Mouse (Mus musculus) erythroblast, embryonic 14.5 days (primary cell): ENCODE results near the gene Cggbp1. TPM values are rescaled to one million over a fixed set of nuclear protein-coding genes. Genes with fewer than 3 reads are reported as not detected.
A peak's percentile ranks its signal among the peaks of the same experiment; 100 is the strongest.
"Not testable (repeated sequence)": the region's sequence is repeated elsewhere in the genome, so short reads cannot be mapped to it uniquely, and the experiment has no call there.

Experiments used
- H3K27me3 ChIP-seq: 2 replicates; pipeline ENCODE4 v1.6.1; 2012; ENCODE audit warnings: inconsistent platforms; ENCODE audit not compliant: control insufficient read depth
- H3K36me3 ChIP-seq: 2 replicates; pipeline ENCODE4 v1.6.1; 2012; ENCODE audit warnings: mild to moderate bottlenecking, inconsistent platforms; ENCODE audit not compliant: control insufficient read depth
- H3K4me1 ChIP-seq: 2 replicates; pipeline ENCODE4 v1.6.1; 2012; ENCODE audit warnings: inconsistent platforms; ENCODE audit not compliant: control insufficient read depth
- H3K4me3 ChIP-seq: replicated peaks from 2 replicates; pipeline ENCODE3; 2012; ENCODE audit warnings: moderate library complexity, mild to moderate bottlenecking, inconsistent platforms
- H3K9me3 ChIP-seq: 2 replicates; pipeline ENCODE4 v1.6.1; 2012; ENCODE audit warnings: low read length, inconsistent platforms, mixed read lengths; ENCODE audit not compliant: control insufficient read depth
- GATA1 ChIP-seq: IDR thresholded peaks from 2 replicates; pipeline ENCODE4 v1.6.1; 2012; ENCODE audit warnings: low read length, inconsistent platforms, mixed read lengths
- TAL1 ChIP-seq: IDR thresholded peaks from 3 replicates; pipeline ENCODE4 v1.6.1; 2012; ENCODE audit warnings: low read length, inconsistent platforms, mixed read lengths
- polyA plus RNA-seq: library from polyadenylated mRNA; stranded (reverse); fragments of >175 nt; gene quantifications from 2 replicates; pipeline ENCODE4 v1.2.3, GENCODE M21; 2012

Gene Cggbp1
- polyA plus RNA-seq, 1 experiment = 1.5 TPM

- Histone ChIP-seq H3K27me3 (no peaks in the 10 kb centered on the region), H3K4me3 (no peak overlapping the region), H3K36me3 (no peaks in the 10 kb centered on the region), H3K4me1 (peaks cover 29% of the 10 kb centered on the region), H3K9me3 (no peaks in the 10 kb centered on the region)
- TF ChIP-seq GATA1 (no peak), TAL1 (peak; percentile 42; the same call in 1 of the 3 replicates)
These were observed 10.1 kb upstream of the Cggbp1 start for GRCm38 (mm10) chr16:64841481-64842373.

GRCm38 (mm10) chr16:64842374-64842729 is 9.4 kb upstream of the Cggbp1 start:
- H3K9me3 ChIP-seq = no peaks in the 10 kb centered on the region
- H3K27me3 ChIP-seq = no peaks in the 10 kb centered on the region
- peaks cover 30% of the 10 kb centered on the region for H3K4me1 ChIP-seq
- no peak overlapping the region for H3K4me3 ChIP-seq
- no peaks in the 10 kb centered on the region for H3K36me3 ChIP-seq
- TF ChIP-seq TAL1 = no peak
- no peak for TF ChIP-seq GATA1

DNA sequence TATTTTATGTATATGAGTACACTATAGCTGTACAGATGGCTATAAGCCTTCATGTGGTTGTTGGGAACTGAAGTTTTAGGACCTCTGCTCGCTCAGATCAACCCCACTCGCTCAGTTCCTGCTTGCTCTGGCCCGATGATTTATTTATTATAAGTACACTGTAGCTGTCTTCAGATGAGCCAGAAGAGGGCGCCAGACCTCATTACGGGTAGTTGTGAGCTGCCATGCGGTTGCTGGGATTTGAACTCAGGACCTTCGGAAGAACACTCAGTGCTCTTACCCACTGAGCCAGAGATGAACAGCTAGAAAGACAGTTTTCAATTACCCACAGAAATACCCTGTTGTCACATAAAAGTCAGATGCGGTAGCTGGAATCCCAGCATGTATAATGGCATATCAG is 5.8 kb upstream of the Cggbp1 start:
- Histone ChIP-seq H3K36me3 (no peaks in the 10 kb centered on the region), H3K4me1 (peaks cover 33% of the 10 kb centered on the region), H3K9me3 (no peaks in the 10 kb centered on the region), H3K4me3 (no peak overlapping the region), H3K27me3 (no peaks in the 10 kb centered on the region)
- no peak for TF ChIP-seq TAL1

DNA sequence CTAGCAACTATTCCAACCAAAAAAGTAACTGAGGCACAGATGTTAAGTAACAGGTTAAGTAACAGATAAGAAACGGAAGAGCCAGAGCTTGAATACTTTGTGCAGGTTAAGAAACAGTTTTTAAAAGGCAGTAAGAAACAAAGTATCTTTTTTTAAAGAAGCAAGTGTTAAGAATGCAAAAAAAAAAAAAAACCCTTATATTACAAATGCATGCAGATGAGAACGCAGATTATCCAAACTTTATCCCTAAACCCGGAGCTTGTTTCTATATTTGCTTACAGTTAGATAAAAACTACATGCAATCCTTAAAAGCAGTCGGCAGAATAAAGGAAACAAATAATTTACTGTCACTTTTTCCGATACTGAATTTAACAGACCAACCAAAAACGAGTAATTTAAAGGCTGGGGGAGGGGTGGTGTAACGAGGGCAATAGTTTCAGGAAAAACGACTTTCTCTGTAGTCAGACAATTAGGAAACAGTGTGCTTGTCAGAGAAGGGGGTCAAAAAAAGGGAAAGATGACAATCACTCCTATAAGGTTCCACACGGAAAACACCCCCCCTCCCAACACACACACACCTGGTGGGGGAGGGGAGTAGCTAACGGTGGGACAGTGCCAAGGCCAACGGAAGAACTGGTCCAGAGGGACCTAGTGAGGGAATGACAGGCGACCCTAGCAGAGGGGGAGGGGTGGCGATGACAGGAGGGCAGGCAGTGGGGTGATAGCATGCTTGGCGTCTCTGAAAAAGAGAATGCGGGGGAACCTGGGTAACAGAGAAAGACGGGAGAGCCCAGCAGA is 1.3 kb upstream of the Cggbp1 start:
- H3K4me3 ChIP-seq = peak overlapping the region; percentile 97
- no peaks in the 10 kb centered on the region for H3K27me3 ChIP-seq
- peaks cover 28% of the 10 kb centered on the region for H3K4me1 ChIP-seq
- TF ChIP-seq TAL1 = no peak
- no peak for TF ChIP-seq GATA1
- H3K36me3 ChIP-seq = peaks cover 22% of the 10 kb centered on the region
- no peaks in the 10 kb centered on the region for H3K9me3 ChIP-seq

DNA sequence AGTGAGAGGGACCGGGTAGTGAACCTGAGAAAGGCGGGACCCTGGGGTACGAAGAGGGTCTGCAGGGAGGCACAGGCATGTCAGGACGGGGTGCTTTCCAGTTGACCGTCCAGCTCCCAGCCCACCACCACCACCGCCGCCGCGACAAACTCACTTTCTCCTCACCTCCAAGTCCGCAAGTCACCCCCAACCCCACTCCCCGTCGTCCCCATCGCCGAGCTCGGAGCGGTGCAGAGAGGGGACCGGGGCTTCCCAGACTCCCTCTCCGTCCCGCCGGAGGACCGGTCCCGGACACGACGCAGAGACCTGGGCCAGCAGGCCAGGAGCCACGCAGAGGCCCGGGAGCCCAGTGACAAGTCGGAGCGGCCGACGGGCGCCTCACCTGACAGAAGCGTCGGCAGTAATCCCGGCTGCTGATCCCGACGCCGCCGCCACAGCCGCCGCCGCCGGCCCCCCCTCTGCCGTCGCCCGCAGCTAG is 672 bp upstream of the Cggbp1 start:
- peak overlapping the region; percentile 97 for H3K4me3 ChIP-seq
- peaks cover 29% of the 10 kb centered on the region for H3K36me3 ChIP-seq
- H3K27me3 ChIP-seq = no peaks in the 10 kb centered on the region
- no peaks in the 10 kb centered on the region for H3K9me3 ChIP-seq
- TF ChIP-seq GATA1 (no peak), TAL1 (no peak)
- peaks cover 30% of the 10 kb centered on the region for H3K4me1 ChIP-seq

- no peak for TF ChIP-seq TAL1
- no peak for TF ChIP-seq GATA1
These were observed 660 bp downstream of the Cggbp1 start for GRCm38 (mm10) chr16:64852441-64852871.

DNA sequence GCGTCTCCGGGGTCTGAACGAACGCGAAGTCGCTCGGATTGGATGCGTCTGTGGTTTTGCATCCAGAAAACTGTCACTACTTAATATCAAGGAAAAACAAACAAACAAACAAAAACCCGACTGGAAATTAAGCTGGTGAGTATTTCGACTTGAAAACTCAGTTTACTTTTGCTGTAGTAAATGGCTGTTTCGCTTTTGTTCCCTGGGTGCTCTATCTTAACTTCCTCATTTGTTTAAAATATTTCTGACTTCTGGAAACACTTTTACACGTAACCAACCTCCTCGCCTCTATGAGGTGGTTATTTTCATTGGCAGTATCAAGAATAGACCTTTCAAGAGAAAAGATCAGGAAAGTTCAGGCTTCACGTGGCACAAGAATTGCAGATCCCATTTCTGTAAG is 1.1 kb downstream of the Cggbp1 start:
- peaks cover 46% of the 10 kb centered on the region for H3K36me3 ChIP-seq
- TF ChIP-seq TAL1 (no peak), GATA1 (no peak)
- H3K4me1 ChIP-seq = peaks cover 28% of the 10 kb centered on the region
- H3K9me3 ChIP-seq = no peaks in the 10 kb centered on the region
- H3K27me3 ChIP-seq = no peaks in the 10 kb centered on the region
- H3K4me3 ChIP-seq = peak overlapping the region; percentile 97

More at GRCm38 (mm10) chr16:64852441-64852871, 660 bp downstream of the Cggbp1 start:
- Histone ChIP-seq H3K36me3 (peaks cover 42% of the 10 kb centered on the region), H3K9me3 (no peaks in the 10 kb centered on the region), H3K4me3 (peak overlapping the region; percentile 97), H3K4me1 (peaks cover 28% of the 10 kb centered on the region), H3K27me3 (no peaks in the 10 kb centered on the region)

DNA sequence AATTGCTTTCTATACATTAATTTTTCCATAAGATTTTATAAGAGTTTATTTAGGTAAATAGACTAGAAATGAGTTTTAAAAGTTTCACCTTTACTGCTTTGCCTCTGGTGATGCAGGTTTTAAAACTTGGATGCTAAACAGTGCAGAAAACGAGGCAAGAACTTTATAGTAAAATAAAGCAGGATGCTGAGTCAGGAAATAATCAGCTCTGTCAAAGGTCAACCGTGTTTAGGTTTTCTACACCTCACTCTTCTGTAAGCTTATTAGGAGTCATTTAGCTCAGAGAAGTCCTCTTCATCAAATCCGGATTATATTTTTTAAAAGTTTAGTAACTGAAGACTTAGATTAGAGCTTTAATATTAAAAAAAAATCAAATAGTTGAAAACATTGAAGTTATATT is 5.2 kb downstream of the Cggbp1 start:
- H3K27me3 ChIP-seq = no peaks in the 10 kb centered on the region
- H3K9me3 ChIP-seq = no peaks in the 10 kb centered on the region
- no peak overlapping the region for H3K4me3 ChIP-seq
- peaks cover 56% of the 10 kb centered on the region for H3K36me3 ChIP-seq
- peaks cover 18% of the 10 kb centered on the region for H3K4me1 ChIP-seq
- no peak for TF ChIP-seq TAL1
- no peak for TF ChIP-seq GATA1

GRCm38 (mm10) chr16:64865841-64866240 is 14.0 kb downstream of the Cggbp1 start:
- not testable (repeated sequence) for H3K36me3 ChIP-seq, H3K4me3 ChIP-seq, H3K9me3 ChIP-seq

More at GRCm38 (mm10) chr16:64865841-64866240, 14.0 kb downstream of the Cggbp1 start:
- H3K4me1 ChIP-seq, H3K27me3 ChIP-seq: not testable (repeated sequence)
